Mouse (Mus musculus) thymus, postnatal 0 days (tissue): ENCODE results near the gene Ankrd40. TPM values are rescaled to one million over a fixed set of nuclear protein-coding genes. Genes with fewer than 3 reads are reported as not detected.

Experiments used
- polyA plus RNA-seq: library from polyadenylated mRNA; unstranded; fragments of >200 nt; fragmentation: Nextera tagmentation; extraction: Ambion mirVana; gene quantifications from 2 replicates; pipeline ENCODE4 v1.2.1, GENCODE M21; 2015

Ankrd40 gene
- polyA plus RNA-seq, 1 experiment from 2014 or later, result 20.0 TPM

Other genes with a start within 250 kb of the Ankrd40 start
- gene Tob1, start 116.5 kb upstream of the Ankrd40 start, polyA plus RNA-seq, result 21.6 and 23.9 TPM in 2 replicates
- gene Wfikkn2, start 82.0 kb upstream of the Ankrd40 start, polyA plus RNA-seq, result 17.5 and 19.5 TPM in 2 replicates
- not detected in 2 replicates for gene Gm21885, start 46.1 kb upstream of the Ankrd40 start, polyA plus RNA-seq
- 124 and 132 TPM in 2 replicates for gene Luc7l3, start 6.0 kb upstream of the Ankrd40 start, polyA plus RNA-seq
- 2.6 and 2.8 TPM in 2 replicates for gene Abcc3, start 65.0 kb downstream of the Ankrd40 start, polyA plus RNA-seq
- 0.21 and 0.23 TPM in 2 replicates for gene Cacna1g, start 146.2 kb downstream of the Ankrd40 start, polyA plus RNA-seq
- gene Spata20, start 158.2 kb downstream of the Ankrd40 start, polyA plus RNA-seq, result 0.09 TPM in 1 of 2 replicates, not detected in the other
- 0.78 and 0.91 TPM in 2 replicates for gene Epn3, start 172.0 kb downstream of the Ankrd40 start, polyA plus RNA-seq
- 0.14 and 0.17 TPM in 2 replicates for gene Mycbpap, start 193.7 kb downstream of the Ankrd40 start, polyA plus RNA-seq
- 2.4 and 3.2 TPM in 2 replicates for gene Rsad1, start 221.3 kb downstream of the Ankrd40 start, polyA plus RNA-seq
- 0.94 and 1.3 TPM in 2 replicates for gene Chad, start 237.0 kb downstream of the Ankrd40 start, polyA plus RNA-seq